Mouse (Mus musculus): Measurements from ENCODE around the gene Atg7. TPM values are rescaled to one million over a fixed set of nuclear protein-coding genes. Genes with fewer than 3 reads are reported as not detected.

Gene Atg7
- polyA plus RNA-seq, 1 experiment from 2014 or later = 14.0 TPM

DNA sequence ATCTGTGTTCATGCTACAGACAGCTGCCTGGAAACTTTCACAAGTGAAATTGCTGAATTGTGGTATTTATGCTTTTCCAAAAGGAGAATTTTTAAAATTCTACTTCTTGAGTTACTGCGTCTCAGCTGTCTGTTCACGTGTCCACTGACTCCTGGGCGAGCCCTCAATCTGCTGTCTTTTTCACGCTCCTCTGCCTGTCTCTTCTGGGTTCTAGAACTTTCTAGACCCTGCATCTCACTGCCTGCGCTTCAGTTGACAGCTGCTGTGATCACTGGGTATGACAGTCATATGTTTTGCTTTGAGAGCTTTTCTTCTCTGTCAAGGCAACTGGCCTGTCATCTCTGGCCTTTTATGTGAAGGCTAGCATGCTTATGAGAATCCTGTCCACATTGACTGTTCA, 132.3 kb downstream of the Atg7 start:
- H3K9me3 ChIP-seq (ENCODE audit: control insufficient read depth, low read length) = no peaks in the 10 kb centered on the region
- H3K4me2 ChIP-seq (replicated peaks; ENCODE audit: low read depth) = no peak overlapping the region
- no peak for ATAC-seq (ENCODE audit: low FRiP score, low TSS enrichment)
- H3K9ac ChIP-seq (ENCODE audit: low read length) = no peak overlapping the region
- TF ChIP-seq CTCF (IDR thresholded peaks at IDR 0.05; ENCODE audit: low read depth) = no peak
- no peak for TF ChIP-seq EP300 (optimal IDR thresholded peaks at IDR 0.05)
- H3K4me1 ChIP-seq (replicated peaks; ENCODE audit: control insufficient read depth, insufficient read depth) = no peaks in the 10 kb centered on the region
- no peak overlapping the region for H3K4me3 ChIP-seq (ENCODE audit: low read depth, low read length)
- H3K36me3 ChIP-seq (ENCODE audit: control insufficient read depth, insufficient read depth, low read length) = no peaks in the 10 kb centered on the region
- 81% methylated on average over 5 of the region's 5 CpGs for WGBS
- no peak overlapping the region for H3K27ac ChIP-seq (replicated peaks)
- H3K27me3 ChIP-seq (ENCODE audit: control insufficient read depth, insufficient read depth, low read length) = no peaks in the 10 kb centered on the region
- DNase-seq (ENCODE audit: low spot score) = no peak

DNA sequence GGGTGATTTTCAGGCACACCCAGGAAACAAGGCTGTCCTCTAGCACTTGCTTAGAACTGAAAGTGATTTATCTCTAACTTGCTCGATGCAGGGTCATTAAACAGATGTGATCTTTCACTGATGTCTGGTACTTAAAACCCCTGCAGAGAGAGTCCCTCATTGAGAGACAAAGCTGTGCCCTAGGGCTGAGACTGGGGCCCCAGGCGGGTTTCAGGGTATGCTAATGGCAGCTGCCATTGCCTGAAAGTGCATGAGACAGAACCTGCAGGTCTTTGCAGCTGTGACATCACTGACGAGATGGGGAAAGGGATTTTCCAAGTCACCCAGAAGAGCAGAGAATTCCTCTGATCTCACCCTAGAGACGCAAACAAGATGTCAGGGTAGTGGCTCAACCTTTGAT, 135.0 kb downstream of the Atg7 start:
- H3K9me3 ChIP-seq (ENCODE audit: control insufficient read depth, low read length) = no peaks in the 10 kb centered on the region
- TF ChIP-seq CTCF (IDR thresholded peaks at IDR 0.05; ENCODE audit: low read depth) = no peak
- TF ChIP-seq EP300 (optimal IDR thresholded peaks at IDR 0.05) = no peak
- no peaks in the 10 kb centered on the region for H3K36me3 ChIP-seq (ENCODE audit: control insufficient read depth, insufficient read depth, low read length)
- ATAC-seq (ENCODE audit: low FRiP score, low TSS enrichment) (no peak), DNase-seq (ENCODE audit: low spot score) (no peak)
- 44% methylated on average over 4 of the region's 4 CpGs for WGBS
- H3K4me2 ChIP-seq (replicated peaks; ENCODE audit: low read depth) = no peak overlapping the region
- H3K27ac ChIP-seq (replicated peaks) = no peak overlapping the region
- H3K4me3 ChIP-seq (ENCODE audit: low read depth, low read length) = no peak overlapping the region
- H3K4me1 ChIP-seq (replicated peaks; ENCODE audit: control insufficient read depth, insufficient read depth) = peaks cover 6% of the 10 kb centered on the region; the same call in 1 of the 2 replicates
- no peaks in the 10 kb centered on the region for H3K27me3 ChIP-seq (ENCODE audit: control insufficient read depth, insufficient read depth, low read length)
- no peak overlapping the region for H3K9ac ChIP-seq (ENCODE audit: low read length)

DNA sequence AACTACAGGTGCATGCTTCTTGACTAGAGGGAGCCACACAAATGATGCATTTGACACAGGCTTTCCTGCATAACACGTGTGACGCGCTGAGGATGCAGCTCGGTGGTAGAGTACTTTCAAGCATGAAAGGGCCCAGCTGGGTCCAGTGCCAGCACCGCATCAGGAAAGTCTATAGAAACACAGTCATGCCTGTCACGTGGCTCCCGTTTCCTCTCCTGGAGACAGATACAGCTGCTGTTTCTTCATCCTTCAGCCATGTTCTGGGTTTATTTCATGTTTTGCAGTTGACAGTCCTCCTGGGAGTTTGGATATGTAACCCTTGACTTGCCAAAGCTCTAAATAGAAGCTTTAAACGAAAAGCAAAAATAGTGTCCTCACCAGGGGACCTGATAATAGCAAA, 135.8 kb downstream of the Atg7 start:
- H3K4me3 ChIP-seq (ENCODE audit: low read depth, low read length) = no peak overlapping the region
- no peak overlapping the region for H3K4me2 ChIP-seq (replicated peaks; ENCODE audit: low read depth)
- H3K27ac ChIP-seq (replicated peaks) = no peak overlapping the region
- no peak for TF ChIP-seq EP300 (optimal IDR thresholded peaks at IDR 0.05)
- no peak for ATAC-seq (ENCODE audit: low FRiP score, low TSS enrichment)
- DNase-seq (ENCODE audit: low spot score) = no peak
- no peaks in the 10 kb centered on the region for H3K27me3 ChIP-seq (ENCODE audit: control insufficient read depth, insufficient read depth, low read length)
- H3K4me1 ChIP-seq (replicated peaks; ENCODE audit: control insufficient read depth, insufficient read depth) = peaks cover 6% of the 10 kb centered on the region; the same call in 1 of the 2 replicates
- no peaks in the 10 kb centered on the region for H3K9me3 ChIP-seq (ENCODE audit: control insufficient read depth, low read length)
- no peak overlapping the region for H3K9ac ChIP-seq (ENCODE audit: low read length)
- no peaks in the 10 kb centered on the region for H3K36me3 ChIP-seq (ENCODE audit: control insufficient read depth, insufficient read depth, low read length)
- 61% methylated on average over 8 of the region's 8 CpGs for WGBS

DNA sequence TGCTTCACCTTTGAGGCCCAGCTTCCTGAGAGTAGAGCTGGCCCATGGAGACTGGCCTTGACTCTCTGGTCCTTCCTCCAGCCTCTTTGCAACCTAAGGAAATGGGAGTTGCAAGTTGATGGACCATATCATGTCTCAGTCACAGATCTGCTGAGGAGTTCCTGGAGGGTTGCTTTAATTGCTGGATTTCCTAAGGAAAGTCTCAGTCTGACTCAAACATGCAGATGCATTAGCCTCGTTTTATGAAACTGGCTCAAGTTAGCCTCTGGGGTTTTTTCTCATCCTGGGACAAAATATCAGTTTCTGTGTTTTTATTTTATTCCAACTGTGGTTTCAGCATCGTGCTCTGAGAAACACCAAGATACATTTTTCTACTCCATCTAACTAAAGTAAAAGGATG, 137.7 kb downstream of the Atg7 start:
- ATAC-seq (ENCODE audit: low FRiP score, low TSS enrichment) (no peak), DNase-seq (ENCODE audit: low spot score) (no peak)
- TF ChIP-seq CTCF (IDR thresholded peaks at IDR 0.05; ENCODE audit: low read depth) = no peak
- no peak for TF ChIP-seq EP300 (optimal IDR thresholded peaks at IDR 0.05)
- no peak overlapping the region for H3K4me3 ChIP-seq (ENCODE audit: low read depth, low read length)
- no peak overlapping the region for H3K4me2 ChIP-seq (replicated peaks; ENCODE audit: low read depth)
- H3K27me3 ChIP-seq (ENCODE audit: control insufficient read depth, insufficient read depth, low read length) = no peaks in the 10 kb centered on the region
- no peaks in the 10 kb centered on the region for H3K9me3 ChIP-seq (ENCODE audit: control insufficient read depth, low read length)
- peaks cover 6% of the 10 kb centered on the region; the same call in 1 of the 2 replicates for H3K4me1 ChIP-seq (replicated peaks; ENCODE audit: control insufficient read depth, insufficient read depth)
- H3K9ac ChIP-seq (ENCODE audit: low read length) = no peak overlapping the region
- H3K27ac ChIP-seq (replicated peaks) = no peak overlapping the region
- no peaks in the 10 kb centered on the region for H3K36me3 ChIP-seq (ENCODE audit: control insufficient read depth, insufficient read depth, low read length)
- WGBS = 67% methylated on average over 2 of the region's 2 CpGs

DNA sequence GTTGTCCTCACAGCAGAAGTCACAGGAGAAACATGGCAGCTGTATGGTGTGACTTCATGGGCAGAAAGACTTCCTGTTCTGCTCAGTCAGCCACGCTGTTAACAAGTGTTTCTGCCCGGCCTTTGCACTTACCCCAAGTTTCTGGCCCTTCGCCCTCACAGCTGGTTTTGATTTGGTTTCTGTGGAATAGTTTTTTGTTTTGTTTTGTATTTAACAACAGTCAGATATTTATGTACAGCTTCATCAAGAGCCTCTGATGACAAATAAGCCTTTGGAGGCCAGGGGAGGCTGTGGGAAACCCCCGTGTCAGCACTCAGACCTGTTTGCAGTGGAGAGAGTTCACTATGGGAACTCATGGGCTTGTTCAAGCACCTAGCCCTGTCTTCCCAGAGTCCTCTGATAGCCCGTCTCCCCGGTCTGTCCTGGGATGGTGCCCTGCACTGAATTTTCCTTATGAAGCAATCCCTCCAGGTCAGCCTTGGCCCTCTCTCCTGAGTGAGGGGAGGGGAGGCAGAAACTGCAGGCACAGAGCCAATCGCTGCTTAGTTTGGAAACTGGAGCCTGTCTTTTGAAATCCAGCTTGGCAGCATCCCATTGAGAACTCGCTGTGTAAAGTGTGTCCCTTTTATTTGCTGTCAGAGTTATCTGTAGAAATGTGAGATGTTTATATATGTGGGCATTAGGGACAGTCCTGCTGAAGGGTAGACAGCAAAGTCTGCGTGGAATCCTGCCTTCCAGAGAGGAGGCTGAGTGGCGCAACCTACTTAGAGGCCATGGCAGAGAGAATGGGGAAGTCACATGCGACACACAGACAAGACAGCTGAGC, 138.7 kb downstream of the Atg7 start:
- H3K9ac ChIP-seq (ENCODE audit: low read length) = no peak overlapping the region
- TF ChIP-seq CTCF (IDR thresholded peaks at IDR 0.05; ENCODE audit: low read depth) = no peak
- TF ChIP-seq EP300 (optimal IDR thresholded peaks at IDR 0.05) = no peak
- no peak overlapping the region for H3K4me2 ChIP-seq (replicated peaks; ENCODE audit: low read depth)
- no peaks in the 10 kb centered on the region for H3K9me3 ChIP-seq (ENCODE audit: control insufficient read depth, low read length)
- no peaks in the 10 kb centered on the region for H3K27me3 ChIP-seq (ENCODE audit: control insufficient read depth, insufficient read depth, low read length)
- H3K4me1 ChIP-seq (replicated peaks; ENCODE audit: control insufficient read depth, insufficient read depth) = peaks cover 6% of the 10 kb centered on the region; the same call in 1 of the 2 replicates
- H3K36me3 ChIP-seq (ENCODE audit: control insufficient read depth, insufficient read depth, low read length) = no peaks in the 10 kb centered on the region
- DNase-seq (ENCODE audit: low spot score) (peak; percentile 35), ATAC-seq (ENCODE audit: low FRiP score, low TSS enrichment) (peak; percentile 61; the same call in 1 of the 2 replicates)
- 33% methylated on average over 11 of the region's 11 CpGs for WGBS
- H3K27ac ChIP-seq (replicated peaks) = peak overlapping the region; percentile 53; the same call in 1 of the 2 replicates
- H3K4me3 ChIP-seq (ENCODE audit: low read depth, low read length) = no peak overlapping the region

DNA sequence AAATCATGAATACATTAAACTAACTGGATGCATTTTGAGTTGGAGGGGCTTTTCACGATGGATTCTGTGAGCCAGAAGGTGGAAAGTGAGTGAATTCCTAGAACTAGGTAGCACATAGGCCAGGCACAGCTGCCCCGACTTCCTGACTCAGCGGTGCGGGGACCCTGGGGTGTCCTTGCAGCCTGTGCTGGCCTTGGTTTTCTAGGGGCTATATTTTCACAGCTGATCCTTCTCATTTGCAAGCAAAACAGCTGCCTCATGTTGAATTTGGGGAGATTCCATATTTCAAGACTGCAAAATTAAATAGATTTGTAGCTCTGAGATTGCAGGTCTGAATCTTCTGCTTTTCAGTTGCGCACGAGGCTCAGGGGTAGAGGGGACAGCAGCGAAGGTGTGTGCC, 139.6 kb downstream of the Atg7 start:
- Histone ChIP-seq H3K4me1 (replicated peaks; ENCODE audit: control insufficient read depth, insufficient read depth) (peaks cover 6% of the 10 kb centered on the region; the same call in 1 of the 2 replicates), H3K36me3 (ENCODE audit: control insufficient read depth, insufficient read depth, low read length) (no peaks in the 10 kb centered on the region), H3K4me2 (replicated peaks; ENCODE audit: low read depth) (no peak overlapping the region), H3K4me3 (ENCODE audit: low read depth, low read length) (no peak overlapping the region), H3K9me3 (ENCODE audit: control insufficient read depth, low read length) (no peaks in the 10 kb centered on the region), H3K27ac (replicated peaks) (no peak overlapping the region), H3K27me3 (ENCODE audit: control insufficient read depth, insufficient read depth, low read length) (no peaks in the 10 kb centered on the region), H3K9ac (ENCODE audit: low read length) (no peak overlapping the region)
- DNase-seq (ENCODE audit: low spot score) = no peak
- TF ChIP-seq EP300 (optimal IDR thresholded peaks at IDR 0.05) (no peak), CTCF (IDR thresholded peaks at IDR 0.05; ENCODE audit: low read depth) (no peak)
- no peak for ATAC-seq (ENCODE audit: low FRiP score, low TSS enrichment)
- 59% methylated on average over 7 of the region's 7 CpGs for WGBS

Measured in stomach, postnatal 0 days (tissue).